Mouse (Mus musculus) testis, adult 2 months (tissue): ENCODE measurements around the gene Dnah1.

Source experiments
- CTCF ChIP-seq: fragments of 200-500 bp; IDR thresholded peaks from 2 replicates; pipeline ENCODE4 v1.5.1; 2012; ENCODE audit warnings: low read depth, mild to moderate bottlenecking, inconsistent platforms, low read length, moderate library complexity; ENCODE audit not compliant: control insufficient read depth, insufficient read depth, insufficient replicate concordance
- POLR2A ChIP-seq: fragments of 200-500 bp; IDR thresholded peaks from 2 replicates; pipeline ENCODE4 v1.6.1; 2012; ENCODE audit warnings: low read depth, mild to moderate bottlenecking, inconsistent platforms, low read length, moderate library complexity; ENCODE audit not compliant: control insufficient read depth

DNA sequence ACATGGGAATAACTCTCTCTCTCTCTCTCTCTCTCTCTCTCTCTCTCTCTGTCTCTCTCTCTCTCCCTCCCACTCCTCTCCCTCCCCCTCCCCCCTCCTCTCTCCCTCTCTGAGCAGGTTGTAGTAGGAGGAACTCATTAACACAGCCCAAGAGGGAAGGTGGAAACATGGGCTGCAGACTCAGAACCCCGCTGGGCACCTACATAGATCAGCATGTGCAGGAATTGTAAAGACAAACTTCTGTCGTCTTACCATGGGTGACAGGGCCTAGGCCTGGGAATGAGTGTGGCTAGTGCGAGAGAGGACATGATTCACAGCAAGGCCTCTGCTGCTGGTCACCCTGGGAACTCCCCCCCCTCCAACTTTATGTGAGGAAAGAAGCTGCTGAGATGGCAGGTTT is 1.5 kb downstream of the Dnah1 start:
- TF ChIP-seq CTCF = no peak
- TF ChIP-seq POLR2A = no peak
